Mouse (Mus musculus) neural tube, embryonic 13.5 days (tissue): ENCODE measurements around the gene Ifitm1. TPM values are rescaled to one million over a fixed set of nuclear protein-coding genes. Genes with fewer than 3 reads are reported as not detected.

Source experiments
- ATAC-seq: fragments of 200-750 bp; cut with Nextera tagmentation; 2 replicates; pipeline ENCODE4 v1.8.0; 2017; ENCODE audit warnings: low read depth, mild to moderate bottlenecking, moderate TSS enrichment, moderate library complexity
- H3K27ac ChIP-seq: fragments of 300-500 bp; sonication (generic); replicated peaks from 2 replicates; pipeline ENCODE4 v1.5.1; 2015; ENCODE audit warnings: moderate library complexity, mild to moderate bottlenecking, inconsistent platforms
- H3K27me3 ChIP-seq: fragments of 300-500 bp; sonication (generic); 2 replicates; pipeline ENCODE4 v1.6.1; 2015; ENCODE audit warnings: mild to moderate bottlenecking, inconsistent platforms
- H3K36me3 ChIP-seq: fragments of 300-500 bp; sonication (generic); 2 replicates; pipeline ENCODE4 v1.6.1; 2015; ENCODE audit warnings: mild to moderate bottlenecking, inconsistent platforms
- H3K4me1 ChIP-seq: fragments of 300-500 bp; sonication (generic); replicated peaks from 2 replicates; pipeline ENCODE4 v1.6.1; 2015; ENCODE audit warnings: inconsistent platforms
- H3K4me2 ChIP-seq: fragments of 300-500 bp; sonication (generic); 2 replicates; pipeline ENCODE4 v1.6.1; 2015; ENCODE audit warnings: inconsistent platforms, mild to moderate bottlenecking, moderate library complexity
- H3K4me3 ChIP-seq: fragments of 300-500 bp; sonication (generic); 2 replicates; pipeline ENCODE4 v1.5.1; 2015; ENCODE audit warnings: mild to moderate bottlenecking, inconsistent platforms
- H3K9ac ChIP-seq: fragments of 300-500 bp; sonication (generic); 2 replicates; pipeline ENCODE4 v1.6.1; 2015; ENCODE audit warnings: moderate library complexity, mild to moderate bottlenecking, inconsistent platforms
- H3K9me3 ChIP-seq: fragments of 300-500 bp; sonication (generic); 2 replicates; pipeline ENCODE4 v1.6.1; 2016; ENCODE audit warnings: inconsistent platforms
- WGBS: fragments of 180-500 bp; shearing (Covaris S2); methylation state at CpG from one replicate; pipeline ENCODE4 v1.1.7; 2015; 5-methylcytosine and 5-hydroxymethylcytosine counted together
- polyA plus RNA-seq: library from polyadenylated mRNA; unstranded; fragments of >200 nt; fragmentation: Nextera tagmentation; extraction: Ambion mirVana; gene quantifications from 2 replicates; pipeline ENCODE4 v1.2.1, GENCODE M21; 2015

Gene Ifitm1
- polyA plus RNA-seq, 1 experiment from 2014 or later = 20.3 TPM

DNA sequence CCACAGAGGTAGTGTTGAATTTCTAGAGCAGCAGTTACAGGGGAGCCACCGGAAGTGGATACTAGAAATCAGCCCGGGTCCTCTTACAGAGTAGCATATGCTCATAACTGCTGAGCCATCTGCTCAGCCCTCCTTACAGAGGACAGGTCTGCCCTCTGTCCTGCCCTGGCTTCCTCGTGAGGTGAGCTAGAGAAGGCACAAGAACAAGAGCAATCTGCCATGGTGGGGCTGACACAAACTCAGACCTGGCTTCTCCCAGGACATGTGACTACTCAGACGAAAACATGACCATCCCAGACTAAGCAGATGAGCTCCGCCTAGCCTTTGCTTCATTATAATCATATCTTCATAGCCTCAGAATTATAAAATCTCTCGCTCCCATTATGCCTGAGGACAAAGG, 15.3 kb upstream of the Ifitm1 start:
- no peak overlapping the region for H3K9ac ChIP-seq
- H3K36me3 ChIP-seq = no peaks in the 10 kb centered on the region
- ATAC-seq = no peak
- H3K4me3 ChIP-seq = no peak overlapping the region
- no peaks in the 10 kb centered on the region for H3K27me3 ChIP-seq
- H3K9me3 ChIP-seq = no peaks in the 10 kb centered on the region
- peaks cover 31% of the 10 kb centered on the region for H3K4me1 ChIP-seq
- no peak overlapping the region for H3K27ac ChIP-seq
- H3K4me2 ChIP-seq = no peak overlapping the region
- 71% methylated on average over 6 of the region's 6 CpGs for WGBS

DNA sequence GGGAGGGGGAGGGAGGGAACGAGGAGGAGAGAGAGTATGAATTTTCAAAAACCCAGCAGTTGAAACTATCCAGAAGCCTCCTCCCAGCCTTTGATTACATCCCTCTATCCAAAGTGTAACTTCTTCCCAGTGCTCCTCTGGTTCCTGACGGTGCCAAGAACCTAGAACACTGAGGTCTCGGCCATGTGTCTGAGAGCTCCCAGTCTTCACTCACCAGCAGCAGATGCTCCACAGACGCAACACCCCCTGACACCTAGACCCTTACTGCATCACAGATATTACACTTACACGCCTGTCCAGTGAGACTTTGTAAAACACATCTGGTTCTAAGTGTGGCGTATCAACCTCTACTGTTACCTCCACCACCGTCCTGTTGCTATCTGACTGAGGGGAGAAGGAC, 14.6 kb upstream of the Ifitm1 start:
- 87% methylated on average over 7 of the region's 7 CpGs for WGBS
- Histone ChIP-seq H3K27ac (no peak overlapping the region), H3K4me3 (no peak overlapping the region), H3K4me2 (no peak overlapping the region), H3K36me3 (no peaks in the 10 kb centered on the region), H3K27me3 (no peaks in the 10 kb centered on the region), H3K9ac (no peak overlapping the region), H3K9me3 (no peaks in the 10 kb centered on the region), H3K4me1 (peaks cover 31% of the 10 kb centered on the region)
- no peak for ATAC-seq

DNA sequence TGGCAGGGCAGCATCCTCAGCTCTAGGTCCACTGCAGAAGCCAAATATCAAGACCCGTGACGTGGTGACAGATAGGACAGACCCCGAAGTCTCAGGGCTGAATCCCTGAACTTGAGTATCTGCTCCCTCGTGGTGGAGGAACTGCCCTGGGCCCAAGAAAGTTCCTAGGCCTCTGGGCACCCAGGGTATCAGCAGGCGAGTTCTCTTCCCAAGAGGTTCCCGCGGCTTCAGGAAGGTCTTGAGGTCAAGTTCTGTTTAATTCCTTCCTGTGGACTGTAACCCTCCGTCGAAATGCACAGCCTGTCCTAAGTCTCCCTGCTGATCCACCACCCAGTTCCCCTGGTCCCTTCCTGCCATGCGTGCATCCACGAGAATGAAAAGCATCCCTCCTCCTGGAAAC, 13.9 kb upstream of the Ifitm1 start:
- 84% methylated on average over 11 of the region's 11 CpGs for WGBS
- H3K4me2 ChIP-seq = no peak overlapping the region
- H3K4me1 ChIP-seq = peaks cover 31% of the 10 kb centered on the region
- H3K4me3 ChIP-seq = no peak overlapping the region
- ATAC-seq = no peak
- H3K9ac ChIP-seq = no peak overlapping the region
- no peaks in the 10 kb centered on the region for H3K27me3 ChIP-seq
- no peaks in the 10 kb centered on the region for H3K36me3 ChIP-seq
- no peak overlapping the region for H3K27ac ChIP-seq
- H3K9me3 ChIP-seq = no peaks in the 10 kb centered on the region

DNA sequence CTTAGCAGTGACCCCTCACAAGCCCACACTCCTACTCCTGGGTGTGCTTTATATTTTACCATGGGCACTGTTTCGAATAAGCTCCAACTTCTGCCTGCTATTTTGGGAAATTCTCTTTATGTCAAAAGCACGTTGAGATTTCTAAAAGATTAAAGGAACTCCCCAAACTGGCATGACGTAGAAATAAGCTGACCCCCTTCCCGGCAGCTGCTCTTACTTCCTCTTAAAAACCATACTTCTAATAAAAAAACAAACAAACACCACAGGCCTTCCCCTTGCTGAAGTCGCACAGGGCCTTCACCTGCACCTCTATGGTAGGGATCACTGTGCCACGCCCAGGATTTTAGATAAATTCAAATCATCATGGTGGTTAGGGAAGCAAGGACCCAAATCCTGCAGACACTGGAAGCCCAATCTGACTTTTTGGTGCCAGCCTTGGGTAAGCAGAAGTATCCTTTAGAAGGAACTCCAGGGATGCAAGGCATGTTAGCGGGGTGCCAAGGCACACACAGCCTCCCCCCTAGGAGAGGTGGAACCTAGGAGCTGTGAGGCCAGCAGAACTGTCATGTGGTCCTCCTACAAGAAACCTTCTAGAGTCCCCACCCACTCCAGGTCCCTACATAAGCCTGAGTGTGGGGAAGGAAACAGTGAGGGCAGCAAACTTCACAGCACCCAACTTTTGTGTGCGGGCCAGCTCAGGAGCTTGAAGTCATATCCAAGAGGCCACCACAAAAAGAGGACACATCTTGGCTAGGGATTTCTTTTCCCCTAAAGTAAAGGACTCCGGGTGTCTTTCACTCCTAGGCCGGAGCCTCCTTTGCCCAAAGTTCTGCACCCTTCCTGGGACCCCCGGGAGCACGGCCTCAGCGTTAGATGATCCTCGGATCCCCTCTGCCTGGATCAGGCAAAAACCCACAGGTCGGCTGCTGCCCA, 13.0 kb upstream of the Ifitm1 start:
- peak overlapping the region; percentile 35 for H3K4me3 ChIP-seq
- H3K4me1 ChIP-seq = peaks cover 34% of the 10 kb centered on the region
- no peak for ATAC-seq
- H3K27ac ChIP-seq = no peak overlapping the region
- no peaks in the 10 kb centered on the region for H3K9me3 ChIP-seq
- peak overlapping the region; percentile 55 for H3K4me2 ChIP-seq
- H3K9ac ChIP-seq = peak overlapping the region; percentile 62
- no peaks in the 10 kb centered on the region for H3K36me3 ChIP-seq
- 69% methylated on average over 15 of the region's 15 CpGs for WGBS
- no peaks in the 10 kb centered on the region for H3K27me3 ChIP-seq

DNA sequence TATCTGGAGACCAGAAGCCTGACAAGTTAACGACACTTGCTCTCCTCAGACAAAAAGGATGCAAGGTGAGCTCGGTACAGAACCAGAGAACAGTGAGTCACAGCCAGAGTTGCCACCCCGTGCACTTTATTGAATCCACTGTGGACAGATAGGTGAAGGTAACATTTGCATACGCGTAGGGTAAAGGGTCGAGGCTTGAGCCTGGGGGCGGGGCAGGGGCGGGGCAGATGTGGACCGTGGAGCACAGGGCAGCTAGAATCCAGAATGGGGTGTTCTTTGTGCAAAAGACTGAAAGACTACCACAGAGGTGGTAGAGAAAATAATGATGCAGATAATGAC, 12.3 kb upstream of the Ifitm1 start:
- no peak for ATAC-seq

DNA sequence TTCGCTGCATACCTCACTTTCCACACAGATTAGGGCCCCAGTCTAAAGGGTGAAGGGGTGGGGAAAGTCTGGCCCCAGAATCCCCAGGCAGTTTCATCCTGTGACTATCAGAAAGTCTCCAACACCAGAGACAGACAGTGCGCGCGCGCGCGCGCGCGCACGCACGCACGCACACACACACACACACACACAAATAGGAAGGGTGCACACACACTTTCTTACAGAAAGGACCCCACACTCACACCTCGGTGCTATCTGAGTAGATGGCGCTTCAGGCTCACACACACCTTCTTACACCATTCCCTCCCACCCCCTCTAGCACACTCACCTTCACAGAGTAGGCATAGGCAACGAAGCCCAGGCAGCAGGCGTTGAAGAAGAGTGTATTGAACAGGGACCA, 11.7 kb upstream of the Ifitm1 start:
- peak overlapping the region; percentile 62 for H3K9ac ChIP-seq
- H3K27me3 ChIP-seq = no peaks in the 10 kb centered on the region
- H3K4me3 ChIP-seq = peak overlapping the region; percentile 35
- no peaks in the 10 kb centered on the region for H3K9me3 ChIP-seq
- no peaks in the 10 kb centered on the region for H3K36me3 ChIP-seq
- H3K27ac ChIP-seq = peak overlapping the region; percentile 38; the same call in 1 of the 2 replicates
- ATAC-seq = peak; percentile 45; the same call in 1 of the 2 replicates
- H3K4me1 ChIP-seq = peaks cover 40% of the 10 kb centered on the region
- peak overlapping the region; percentile 55 for H3K4me2 ChIP-seq
- 21% methylated on average over 17 of the region's 17 CpGs for WGBS

More for the DNA sequence above, 12.3 kb upstream of the Ifitm1 start:
- Histone ChIP-seq H3K4me2 (peak overlapping the region; percentile 55), H3K27ac (no peak overlapping the region), H3K4me1 (peaks cover 40% of the 10 kb centered on the region), H3K9ac (peak overlapping the region; percentile 62), H3K4me3 (peak overlapping the region; percentile 35), H3K27me3 (no peaks in the 10 kb centered on the region), H3K36me3 (no peaks in the 10 kb centered on the region), H3K9me3 (no peaks in the 10 kb centered on the region)
- 8% methylated on average over 9 of the region's 9 CpGs for WGBS

DNA sequence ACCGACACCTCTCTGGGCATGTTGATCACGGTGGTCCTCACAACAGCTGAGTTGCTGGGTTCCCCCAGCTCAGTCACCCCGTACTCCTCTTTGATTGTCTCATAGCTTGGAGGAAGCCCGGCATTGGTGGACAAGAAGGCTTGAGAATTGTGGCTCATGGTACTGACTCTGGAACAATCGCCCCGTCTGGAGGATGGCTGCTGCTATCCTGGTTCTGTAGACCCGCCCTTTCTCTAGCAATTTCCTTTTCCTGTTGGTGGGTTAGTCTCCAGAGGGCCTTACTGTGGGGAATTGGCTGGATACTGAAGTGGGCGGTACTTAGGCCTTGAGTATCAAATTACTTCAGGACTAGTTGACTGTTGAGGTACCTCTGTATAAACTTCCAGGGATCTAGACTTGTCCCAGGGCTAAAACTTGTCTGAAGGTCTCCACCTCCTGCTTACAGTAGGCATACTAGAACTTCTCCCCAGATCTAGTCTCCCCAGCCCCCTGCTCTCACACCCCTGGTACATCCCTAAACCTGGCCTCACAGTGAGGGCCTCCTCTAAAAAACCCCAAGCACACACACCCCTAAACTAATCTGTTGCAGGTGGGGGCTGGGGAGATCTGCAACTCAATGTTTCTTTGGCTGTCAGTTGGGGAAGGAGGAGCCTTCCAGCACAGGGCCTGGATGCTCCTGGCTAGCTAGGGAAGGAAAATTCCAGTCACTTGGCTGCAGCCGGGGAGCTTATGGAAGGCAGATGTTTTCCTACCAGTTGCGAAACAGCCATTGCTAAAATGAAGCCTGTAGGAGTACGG, 11.1 kb upstream of the Ifitm1 start, which contains the start of the genes Gm45717 and Ifitm2:
Gm45717 (minus strand) TSS at position 180 of the 798 bp plus-strand sequence.
Ifitm2 (minus strand) TSS at position 230 of the 798 bp plus-strand sequence.
- H3K9ac ChIP-seq = peak within 1 kb of the TSS; percentile 62
- H3K9me3 ChIP-seq = no peaks in the 10 kb centered on the region
- no peaks in the 10 kb centered on the region for H3K27me3 ChIP-seq
- no peaks in the 10 kb centered on the region for H3K36me3 ChIP-seq
- H3K27ac ChIP-seq = peak within 1 kb of the TSS; percentile 38
- H3K4me1 ChIP-seq = peaks cover 34% of the 10 kb centered on the region
- H3K4me2 ChIP-seq = peak within 1 kb of the TSS; percentile 55
- peak within 1 kb of the TSS; percentile 35 for H3K4me3 ChIP-seq
- ATAC-seq = no peak
- 26% methylated on average over 11 of the region's 11 CpGs for WGBS

DNA sequence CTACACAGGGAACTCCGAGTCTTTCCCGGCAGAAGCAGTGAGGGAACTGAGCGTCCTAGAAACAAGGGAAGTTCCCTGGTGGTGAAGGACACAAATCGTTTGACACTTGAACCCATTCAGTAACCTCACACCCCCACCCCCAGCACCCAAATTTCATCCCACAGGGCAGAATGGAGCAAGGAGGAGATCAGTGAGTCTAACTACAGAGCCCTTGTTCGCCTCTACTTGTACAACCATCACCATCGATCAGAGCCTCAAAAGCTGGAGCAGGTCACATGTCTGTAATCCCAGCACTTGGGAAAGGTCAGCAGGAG, 10.5 kb upstream of the Ifitm1 start:
- Histone ChIP-seq H3K4me1 (peaks cover 28% of the 10 kb centered on the region), H3K9me3 (no peaks in the 10 kb centered on the region), H3K27me3 (no peaks in the 10 kb centered on the region), H3K4me3 (no peak overlapping the region), H3K36me3 (no peaks in the 10 kb centered on the region), H3K27ac (peak overlapping the region; percentile 38; the same call in 1 of the 2 replicates), H3K9ac (no peak overlapping the region), H3K4me2 (0 out of 2 replicates have a peak overlapping the region, but pooled peaks have one; percentile 55)
- ATAC-seq = no peak
- 61% methylated on average over 6 of the region's 6 CpGs for WGBS

DNA sequence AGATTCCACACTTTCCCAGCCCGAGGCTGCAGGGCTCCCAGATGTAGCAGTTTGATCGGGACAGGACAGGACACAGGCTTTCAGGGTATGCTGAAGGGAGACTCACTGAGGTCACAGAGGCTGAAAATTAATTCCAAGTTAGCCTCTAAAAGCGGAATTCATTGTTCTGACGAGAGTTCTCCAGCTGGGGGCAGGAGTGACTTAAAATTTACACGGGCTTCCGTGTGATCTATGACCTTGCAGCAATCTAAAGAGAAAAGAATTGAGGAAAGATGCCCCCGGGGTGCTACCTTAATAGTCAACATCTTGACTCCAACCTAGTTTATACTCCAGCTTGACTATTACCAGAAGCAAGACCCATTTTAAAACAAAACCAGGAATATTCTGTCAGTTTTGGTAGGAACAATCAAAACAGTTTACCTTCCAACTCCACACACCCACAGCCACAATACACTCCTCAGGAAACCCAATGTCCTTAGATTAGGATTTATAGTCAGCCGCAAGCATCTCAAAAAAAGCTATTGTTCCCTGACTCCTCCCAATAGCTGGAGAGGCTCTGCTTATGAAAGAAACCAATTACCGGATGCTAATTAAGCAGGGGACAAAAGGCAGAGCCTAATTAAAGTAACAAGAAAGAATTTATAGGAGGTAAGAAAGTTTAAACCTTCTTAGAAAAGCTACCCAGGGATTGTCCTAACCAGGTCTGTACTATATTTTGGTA, 7.7 kb upstream of the Ifitm1 start:
- no peak overlapping the region for H3K27ac ChIP-seq
- peaks cover 17% of the 10 kb centered on the region for H3K4me1 ChIP-seq
- WGBS = 2% methylated on average over 9 of the region's 9 CpGs
- no peak overlapping the region for H3K4me2 ChIP-seq
- ATAC-seq = 0 out of 2 replicates have a peak, but pooled peaks have one; percentile 36
- H3K4me3 ChIP-seq = no peak overlapping the region
- no peaks in the 10 kb centered on the region for H3K9me3 ChIP-seq
- H3K27me3 ChIP-seq = no peaks in the 10 kb centered on the region
- H3K9ac ChIP-seq = no peak overlapping the region
- no peaks in the 10 kb centered on the region for H3K36me3 ChIP-seq

DNA sequence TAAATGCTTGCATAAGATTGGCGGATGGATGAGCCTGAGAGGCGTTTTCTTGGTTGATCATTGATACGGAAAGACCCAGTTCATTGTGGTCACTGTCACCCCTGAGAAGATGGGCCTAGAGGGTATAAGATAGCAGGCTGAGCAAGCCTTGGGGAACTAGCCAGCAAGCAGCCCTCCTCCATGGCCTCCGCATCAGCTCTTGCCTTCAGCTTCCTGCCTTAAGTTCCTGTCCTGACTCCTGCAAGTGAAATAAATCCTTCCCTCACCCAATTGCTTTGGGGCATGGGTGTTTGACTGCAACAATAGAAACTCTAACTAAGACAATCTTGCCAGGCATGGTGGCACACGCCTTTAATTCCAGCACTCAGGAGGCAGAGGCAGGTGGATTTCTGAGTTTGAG, 7.0 kb upstream of the Ifitm1 start:
- Histone ChIP-seq H3K4me1 (peaks cover 13% of the 10 kb centered on the region), H3K4me2 (no peak overlapping the region), H3K27me3 (no peaks in the 10 kb centered on the region), H3K27ac (no peak overlapping the region), H3K9me3 (no peaks in the 10 kb centered on the region), H3K4me3 (no peak overlapping the region), H3K36me3 (no peaks in the 10 kb centered on the region), H3K9ac (no peak overlapping the region)
- WGBS = 50% methylated on average over 5 of the region's 5 CpGs
- no peak for ATAC-seq

DNA sequence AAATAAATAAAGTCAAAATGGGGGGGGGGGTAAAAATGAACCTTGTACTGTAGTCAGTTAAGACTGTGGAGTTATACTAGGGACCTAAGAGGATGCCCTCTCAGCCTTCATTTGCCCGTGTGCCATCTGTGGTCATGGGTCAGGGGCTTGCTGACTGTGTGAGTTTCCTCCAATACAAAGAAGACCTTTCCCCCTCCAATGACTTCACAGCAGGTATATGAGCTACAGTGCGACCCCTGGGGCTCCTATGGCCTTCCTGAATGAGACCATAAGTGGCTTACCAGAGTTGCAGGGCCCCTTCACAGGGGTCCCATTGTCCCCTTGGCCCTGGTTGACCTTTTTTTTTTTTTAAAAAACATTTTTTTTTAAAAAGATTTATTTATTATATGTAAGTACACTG, 5.6 kb upstream of the Ifitm1 start:
- H3K27ac ChIP-seq = no peak overlapping the region
- 44% methylated on average over 2 of the region's 2 CpGs for WGBS
- no peaks in the 10 kb centered on the region for H3K27me3 ChIP-seq
- no peak overlapping the region for H3K4me2 ChIP-seq
- H3K9me3 ChIP-seq = no peaks in the 10 kb centered on the region
- H3K9ac ChIP-seq = no peak overlapping the region
- peaks cover 13% of the 10 kb centered on the region for H3K4me1 ChIP-seq
- no peak overlapping the region for H3K4me3 ChIP-seq
- H3K36me3 ChIP-seq = no peaks in the 10 kb centered on the region
- no peak for ATAC-seq

DNA sequence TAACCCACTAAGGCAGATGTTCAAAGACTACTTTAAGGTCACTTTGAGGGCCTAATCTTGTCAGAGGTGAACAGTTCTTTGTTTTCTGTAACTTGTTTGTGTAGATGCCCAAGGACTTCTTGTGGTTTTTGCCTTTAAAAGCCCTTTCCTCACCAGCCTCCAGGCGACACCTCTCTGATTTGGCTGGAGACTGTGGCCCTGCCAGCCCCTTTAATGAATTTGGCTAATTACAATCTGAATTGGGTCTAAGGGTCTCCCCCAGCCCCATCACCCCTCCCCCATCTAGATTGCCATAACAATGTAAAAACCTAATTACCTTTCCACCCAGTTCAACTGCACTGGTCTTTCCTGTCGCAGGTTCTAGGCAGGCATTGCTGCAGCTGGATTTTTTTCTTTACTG, 4.3 kb upstream of the Ifitm1 start:
- no peak overlapping the region for H3K4me3 ChIP-seq
- no peak overlapping the region for H3K9ac ChIP-seq
- 41% methylated on average over 2 of the region's 2 CpGs for WGBS
- no peak for ATAC-seq
- no peaks in the 10 kb centered on the region for H3K9me3 ChIP-seq
- no peaks in the 10 kb centered on the region for H3K36me3 ChIP-seq
- H3K27ac ChIP-seq = no peak overlapping the region
- peaks cover 1% of the 10 kb centered on the region; the same call in 1 of the 2 replicates for H3K27me3 ChIP-seq
- H3K4me2 ChIP-seq = no peak overlapping the region
- H3K4me1 ChIP-seq = peaks cover 15% of the 10 kb centered on the region
